Mouse (Mus musculus) heart, adult 9 months (tissue): ENCODE results near the gene Ern1.

Experiments
- DNase-seq, 2 experiments: peaks; one replicate each; pipeline ENCODE4 v3.0.0; 2022; ENCODE audit warnings: low spot score in 2 of 2

Ern1 gene

GRCm38 (mm10) chr11:106344910-106345309 is 142.7 kb downstream of the Ern1 start:
- DNase-seq, result no peak
